Mouse (Mus musculus) heart, embryonic 14.5 days (tissue): ENCODE results near the gene Dip2b. TPM values are rescaled to one million over a fixed set of nuclear protein-coding genes. Genes with fewer than 3 reads are reported as not detected.
A peak's percentile ranks its signal among the peaks of the same experiment; 100 is the strongest.

ENCODE experiments used
- ATAC-seq: fragments of 200-750 bp; cut with Nextera tagmentation; 2 replicates; pipeline ENCODE4 v1.8.0; 2017; ENCODE audit warnings: low read depth, moderate TSS enrichment; ENCODE audit not compliant: insufficient number of reproducible peaks, insufficient read depth, low FRiP score
- H3K27ac ChIP-seq, 2 experiments: fragments of 200-500 bp in 1 of 2; fragments of 300-500 bp in 1 of 2; sonication (generic) in 1 of 2; replicated peaks in 1 of 2; 2 replicates each; pipeline ENCODE4 v1.5.1; 2012 to 2014; ENCODE audit warnings: low read depth in 2 of 2, low read length in 2 of 2, control low read depth in 1 of 2, mild to moderate bottlenecking in 1 of 2, mixed read lengths in 1 of 2; ENCODE audit not compliant: control insufficient read depth in 1 of 2, insufficient read depth in 1 of 2
- H3K27me3 ChIP-seq: fragments of 300-500 bp; sonication (generic); 2 replicates; pipeline ENCODE4 v1.6.1; 2014; ENCODE audit warnings: mild to moderate bottlenecking, low read length, control low read depth; ENCODE audit not compliant: control insufficient read depth, insufficient read depth
- H3K36me3 ChIP-seq: fragments of 300-500 bp; sonication (generic); 2 replicates; pipeline ENCODE4 v1.6.1; 2014; ENCODE audit warnings: mild to moderate bottlenecking, control low read depth, low read length, mixed read lengths; ENCODE audit not compliant: control insufficient read depth, insufficient read depth
- H3K4me1 ChIP-seq, 2 experiments: fragments of 200-500 bp in 1 of 2; fragments of 300-500 bp in 1 of 2; sonication (generic) in 1 of 2; 2 replicates each; pipeline ENCODE4 v1.6.1; 2012 to 2014; ENCODE audit warnings: low read length in 2 of 2, control low read depth in 1 of 2, mixed read lengths in 1 of 2; ENCODE audit not compliant: control insufficient read depth in 2 of 2, insufficient read depth in 2 of 2
- H3K4me2 ChIP-seq: fragments of 300-500 bp; sonication (generic); 2 replicates; pipeline ENCODE4 v1.6.1; 2014; ENCODE audit warnings: mild to moderate bottlenecking, low read length
- H3K4me3 ChIP-seq, 2 experiments: fragments of 200-500 bp in 1 of 2; fragments of 300-500 bp in 1 of 2; sonication (generic) in 1 of 2; 2 replicates each; pipeline ENCODE4 v1.5.1; 2012 to 2014; ENCODE audit warnings: low read length in 2 of 2, mild to moderate bottlenecking in 2 of 2, control low read depth in 1 of 2, low read depth in 1 of 2, moderate library complexity in 1 of 2; ENCODE audit not compliant: control insufficient read depth in 1 of 2, insufficient read depth in 1 of 2
- H3K9ac ChIP-seq: fragments of 300-500 bp; sonication (generic); 2 replicates; pipeline ENCODE4 v1.6.1; 2014; ENCODE audit warnings: mild to moderate bottlenecking, low read length
- H3K9me3 ChIP-seq: fragments of 300-500 bp; sonication (generic); 2 replicates; pipeline ENCODE4 v1.6.1; 2016; ENCODE audit warnings: low read length, control low read depth; ENCODE audit not compliant: control insufficient read depth
- WGBS: fragments of 180-500 bp; shearing (Covaris S2); extraction: QIAGEN DNeasy Blood & Tissue Kit; methylation state at CpG from one replicate; pipeline ENCODE4 v1.1.7; 2014; 5-methylcytosine and 5-hydroxymethylcytosine counted together
- polyA plus RNA-seq: library from polyadenylated mRNA; unstranded; fragments of >200 nt; fragmentation: Nextera tagmentation; extraction: Ambion mirVana; gene quantifications from 2 replicates; pipeline ENCODE4 v1.2.1, GENCODE M21; 2014

Dip2b gene
- polyA plus RNA-seq, 1 experiment from 2014 or later, result 20.2 TPM

DNA sequence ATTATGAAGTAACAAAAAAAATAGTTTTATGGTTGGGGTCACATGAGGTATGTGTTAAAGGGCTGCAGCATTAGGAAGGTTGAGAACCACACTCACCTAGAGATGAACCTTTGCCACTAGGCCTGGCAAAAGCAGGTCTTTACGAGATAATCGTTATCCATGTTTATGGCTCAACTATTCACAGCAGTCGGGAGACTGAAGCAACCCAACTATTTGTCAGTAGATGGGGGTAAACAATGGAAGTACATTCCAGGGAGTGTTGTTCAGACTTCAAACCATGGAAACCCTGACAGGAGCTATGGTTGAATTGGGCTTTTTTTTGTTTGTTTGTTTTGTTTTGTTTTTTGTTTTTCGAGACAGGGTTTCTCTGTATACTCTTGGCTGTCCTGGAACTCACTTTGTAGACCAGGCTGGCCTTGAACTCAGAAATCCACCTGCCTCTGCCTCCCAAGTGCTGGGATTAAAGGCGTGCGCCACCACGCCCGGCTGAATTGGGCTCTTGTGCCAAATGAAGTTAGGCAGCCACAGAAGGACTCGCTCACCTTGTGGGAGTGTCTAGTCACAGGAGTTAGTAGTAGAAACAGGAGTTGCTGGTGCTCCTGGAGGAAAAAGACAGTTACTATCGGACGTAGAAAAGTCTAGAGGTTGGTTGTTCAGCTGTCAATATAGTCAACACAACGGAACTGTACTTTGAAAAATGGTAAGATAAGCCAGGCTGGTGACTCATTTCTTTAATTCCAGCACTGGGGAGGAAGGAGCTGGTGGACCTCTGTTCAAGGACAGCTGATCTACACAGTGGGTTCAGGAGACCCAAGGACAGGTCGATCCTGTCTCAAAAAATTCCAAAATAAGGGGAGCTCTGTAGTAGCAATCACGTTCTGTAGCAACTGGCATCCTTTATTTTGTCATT lies 193.4 kb downstream of the Dip2b start:
- H3K36me3 ChIP-seq, result peaks cover 39% of the 10 kb centered on the region

DNA sequence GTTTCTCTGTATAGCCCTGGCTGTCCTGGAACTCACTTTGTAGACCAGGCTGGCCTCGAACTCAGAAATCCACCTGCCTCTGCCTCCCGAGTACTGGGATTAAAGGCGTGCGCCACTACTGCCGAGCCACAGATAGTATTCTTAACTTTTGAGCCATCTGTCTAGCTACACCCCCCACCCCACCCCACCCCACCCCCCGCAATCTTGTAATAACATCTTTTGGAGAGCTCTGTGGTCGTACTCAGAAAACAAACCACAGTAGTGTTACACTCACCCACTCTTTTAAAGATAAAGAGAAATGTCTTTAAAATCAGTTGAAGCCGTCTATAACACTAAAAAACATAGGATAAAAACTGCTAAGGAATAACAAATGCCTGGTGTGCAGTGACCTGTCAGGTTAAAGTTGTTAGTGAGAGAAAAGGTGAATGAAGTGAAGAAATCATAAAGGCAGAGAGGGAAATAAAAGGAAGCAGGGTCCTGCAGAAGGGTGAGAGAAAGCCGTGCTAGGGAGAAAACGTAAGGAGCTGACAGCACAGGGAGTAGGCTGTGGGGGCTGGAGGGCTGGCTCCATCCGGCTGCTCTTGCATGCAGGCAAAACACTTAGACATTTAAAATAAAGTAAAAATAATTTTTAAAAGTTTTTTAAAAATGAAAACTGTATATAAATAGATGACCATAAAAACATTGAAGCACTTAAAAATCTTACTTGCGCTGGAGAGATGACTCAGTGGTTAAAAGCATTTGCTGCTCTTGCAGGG lies 196.9 kb downstream of the Dip2b start:
- H3K4me2 ChIP-seq, result no peak overlapping the region
- H3K36me3 ChIP-seq, result peaks cover 72% of the 10 kb centered on the region
- H3K27me3 ChIP-seq, result no peaks in the 10 kb centered on the region
- WGBS, result 88% methylated on average over 12 of the region's 12 CpGs
- no peak overlapping the region for H3K9ac ChIP-seq
- H3K27ac ChIP-seq, result no peak overlapping the region
- ATAC-seq, result no peak
- H3K9me3 ChIP-seq, result no peaks in the 10 kb centered on the region
- H3K4me3 ChIP-seq, result no peak overlapping the region
- H3K4me1 ChIP-seq, result peaks cover 7 to 30% of the 10 kb centered on the region in 2 experiments

More for the DNA sequence above, 193.4 kb downstream of the Dip2b start:
- no peaks in the 10 kb centered on the region for H3K9me3 ChIP-seq
- H3K27ac ChIP-seq, result no peak overlapping the region
- H3K4me1 ChIP-seq, result peaks cover 5 to 32% of the 10 kb centered on the region in 2 experiments
- no peaks in the 10 kb centered on the region for H3K27me3 ChIP-seq
- ATAC-seq, result no peak
- H3K4me3 ChIP-seq, result no peak overlapping the region
- 72% methylated on average over 14 of the region's 14 CpGs for WGBS
- no peak overlapping the region for H3K9ac ChIP-seq
- H3K4me2 ChIP-seq, result no peak overlapping the region

DNA sequence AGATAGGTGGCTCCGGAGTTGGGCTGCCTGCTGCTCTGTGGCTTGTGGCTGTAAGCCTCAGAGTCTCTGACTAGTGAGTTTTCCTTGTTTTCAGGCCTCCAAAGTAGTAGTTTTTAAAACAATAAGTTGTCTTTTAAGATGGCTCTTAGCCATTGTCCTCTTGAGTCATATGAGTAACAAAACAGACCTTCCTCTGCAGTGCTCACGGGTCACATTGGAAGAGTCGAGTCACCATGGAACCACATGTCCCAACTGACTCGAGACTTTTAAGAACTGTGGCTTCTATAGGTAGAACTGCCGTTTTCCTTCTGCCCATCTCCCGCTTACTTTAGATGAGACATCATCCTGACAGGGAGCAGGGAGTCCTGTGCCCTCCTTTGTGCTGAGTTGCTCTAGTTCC lies 198.5 kb downstream of the Dip2b start:
- H3K27ac ChIP-seq, result peak overlapping the region; percentile 46 to 64
- ATAC-seq, result no peak
- peaks cover 88% of the 10 kb centered on the region for H3K36me3 ChIP-seq
- no peak overlapping the region for H3K4me2 ChIP-seq
- H3K9me3 ChIP-seq, result no peaks in the 10 kb centered on the region
- H3K9ac ChIP-seq, result peak overlapping the region; percentile 12; the same call in 1 of the 2 replicates
- H3K27me3 ChIP-seq, result no peaks in the 10 kb centered on the region
- H3K4me3 ChIP-seq, result no peak overlapping the region
- WGBS, result 68% methylated on average over 6 of the region's 6 CpGs
- H3K4me1 ChIP-seq, result peaks cover 6 to 21% of the 10 kb centered on the region in 2 experiments

DNA sequence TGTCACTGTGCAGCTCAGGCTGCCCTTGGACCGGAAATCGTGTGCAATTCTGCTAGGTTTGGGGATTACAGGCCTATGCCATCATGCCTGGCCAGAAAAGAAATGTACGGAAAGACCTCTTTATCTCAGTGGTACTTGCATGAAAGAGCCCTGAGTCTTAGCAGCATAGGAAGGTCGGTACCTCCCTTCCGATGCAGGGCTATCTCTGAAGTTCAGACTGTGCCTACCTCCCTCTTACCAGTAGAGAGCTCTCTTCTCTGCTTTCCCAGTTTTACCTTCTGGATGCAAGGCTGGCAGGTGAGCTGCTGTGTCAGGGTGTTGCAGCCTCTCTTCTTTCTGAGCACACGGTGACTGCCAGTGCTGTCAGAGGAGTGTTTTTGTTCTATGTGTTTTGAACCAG lies 203.3 kb downstream of the Dip2b start:
- WGBS, result 90% methylated on average over 6 of the region's 6 CpGs
- Histone ChIP-seq H3K27ac (no peak overlapping the region), H3K4me1 (peaks cover 5 to 13% of the 10 kb centered on the region in 2 experiments), H3K4me2 (no peak overlapping the region), H3K9me3 (no peaks in the 10 kb centered on the region), H3K4me3 (no peak overlapping the region), H3K36me3 (peaks cover 94% of the 10 kb centered on the region), H3K27me3 (no peaks in the 10 kb centered on the region), H3K9ac (no peak overlapping the region)
- ATAC-seq, result no peak

DNA sequence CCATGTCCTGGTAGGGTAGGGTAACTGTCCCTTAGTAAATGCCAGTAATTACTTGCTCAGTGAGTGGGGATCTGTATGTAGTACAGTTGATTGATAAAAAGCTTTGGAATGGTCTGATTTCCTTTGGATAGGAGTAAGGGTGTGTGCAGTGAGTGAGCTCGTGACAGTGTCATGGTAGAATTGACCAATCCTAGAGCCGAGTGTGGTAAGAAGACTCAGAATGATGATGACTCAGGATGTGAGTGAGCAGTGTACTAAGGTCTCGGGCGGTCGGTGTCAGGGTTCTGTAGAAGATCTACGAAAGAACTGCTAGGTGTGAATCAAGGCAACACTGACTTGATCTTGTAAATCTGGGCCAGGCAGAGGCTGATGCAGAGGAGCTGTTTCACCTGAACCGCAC lies 207.5 kb downstream of the Dip2b start:
- no peaks in the 10 kb centered on the region for H3K27me3 ChIP-seq
- no peak overlapping the region for H3K4me2 ChIP-seq
- no peak overlapping the region for H3K27ac ChIP-seq
- 93% methylated on average over 7 of the region's 7 CpGs for WGBS
- no peaks in the 10 kb centered on the region for H3K4me1 ChIP-seq
- peaks cover 96% of the 10 kb centered on the region for H3K36me3 ChIP-seq
- no peak for ATAC-seq
- no peaks in the 10 kb centered on the region for H3K9me3 ChIP-seq
- H3K9ac ChIP-seq, result no peak overlapping the region
- no peak overlapping the region for H3K4me3 ChIP-seq

DNA sequence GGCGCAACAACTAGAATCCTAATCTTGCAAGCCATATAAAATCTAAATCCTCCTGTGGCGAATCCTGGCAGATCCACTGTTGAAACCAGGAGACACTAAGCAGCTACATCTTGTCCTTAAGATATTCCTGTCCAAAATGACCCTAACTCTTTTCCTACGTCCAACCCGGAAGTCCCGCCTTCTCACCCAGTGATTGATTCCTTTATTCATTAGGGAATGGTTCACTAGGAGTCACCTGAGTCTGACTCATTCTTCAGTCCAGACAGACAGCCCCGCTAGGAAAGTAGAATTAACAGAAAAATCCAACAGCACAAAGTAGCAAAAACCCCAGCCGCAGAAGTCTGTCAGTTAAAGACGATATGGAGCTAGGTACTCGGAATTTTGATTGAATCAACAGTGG lies 208.8 kb downstream of the Dip2b start:
- ATAC-seq, result no peak
- H3K36me3 ChIP-seq, result peaks cover 98% of the 10 kb centered on the region
- WGBS, result 95% methylated on average over 9 of the region's 9 CpGs

DNA sequence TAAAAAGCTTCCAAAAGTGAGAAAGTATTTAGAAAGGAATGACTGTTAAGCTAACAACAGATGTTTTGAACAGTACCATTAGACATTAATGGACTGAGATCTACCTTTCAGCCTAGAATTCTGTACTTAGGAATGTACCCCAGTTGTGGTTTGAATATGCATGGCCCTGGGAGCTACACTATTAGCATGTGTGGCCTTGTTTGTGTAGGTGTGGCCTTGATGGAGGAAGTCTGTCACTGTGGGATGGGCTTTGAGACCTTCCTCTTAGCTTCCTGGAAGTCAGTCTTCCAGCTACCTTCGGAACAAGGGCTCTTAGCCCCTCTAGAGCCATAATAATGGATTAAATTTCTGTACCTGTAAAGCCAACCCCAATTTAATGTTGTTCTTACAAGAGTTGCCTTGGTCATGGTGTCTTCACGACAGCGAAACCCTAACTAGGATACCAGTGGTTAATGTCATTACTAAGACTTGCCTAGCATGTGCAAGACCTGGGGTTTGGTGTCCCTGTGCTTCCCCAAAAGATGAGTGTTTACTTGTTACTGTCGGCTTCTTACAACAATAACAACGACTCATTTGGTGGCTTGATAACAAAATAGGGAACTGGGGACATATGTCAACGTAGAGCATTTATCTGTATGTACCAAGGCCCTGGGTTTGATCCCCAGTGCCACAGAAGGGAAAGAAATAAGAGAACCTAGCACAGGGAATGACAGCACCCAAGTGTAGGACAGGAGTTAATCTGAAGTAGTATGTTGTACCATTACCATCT lies 210.4 kb downstream of the Dip2b start:
- H3K4me1 ChIP-seq, result no peaks in the 10 kb centered on the region
- peaks cover 98% of the 10 kb centered on the region for H3K36me3 ChIP-seq
- ATAC-seq, result no peak
- 92% methylated on average over 6 of the region's 6 CpGs for WGBS
- H3K9ac ChIP-seq, result no peak overlapping the region
- no peak overlapping the region for H3K4me2 ChIP-seq
- no peaks in the 10 kb centered on the region for H3K9me3 ChIP-seq
- H3K27ac ChIP-seq, result no peak overlapping the region
- no peak overlapping the region for H3K4me3 ChIP-seq
- no peaks in the 10 kb centered on the region for H3K27me3 ChIP-seq

More for the DNA sequence above, 208.8 kb downstream of the Dip2b start:
- Histone ChIP-seq H3K27ac (no peak overlapping the region), H3K9ac (no peak overlapping the region), H3K4me3 (no peak overlapping the region), H3K9me3 (no peaks in the 10 kb centered on the region), H3K4me2 (no peak overlapping the region), H3K4me1 (no peaks in the 10 kb centered on the region), H3K27me3 (no peaks in the 10 kb centered on the region)
